Mouse (Mus musculus) spleen, embryonic (tissue): Measurements from ENCODE around the gene Rnf145.

Experiments used
- CTCF ChIA-PET: fragments of 350-600 bp; sonication (Branson Sonifier 250); formaldehyde crosslinking; loops from one replicate; lab custom pipeline; 2022; lab: Charles Lee

Gene Rnf145

GRCm38 (mm10) chr11:44612681-44613410, 94.1 kb downstream of the Rnf145 start:
- CTCF ChIA-PET = interaction anchor here (0.6 to 0.8 kb wide), 3 partner anchors 15 to 73 kb away, joined by 3 to 7 read pairs (median 4); no protein-coding TSS in a partner anchor

GRCm38 (mm10) chr11:44613411-44614180, 94.8 kb downstream of the Rnf145 start:
- CTCF ChIA-PET = interaction anchor here (0.6 to 0.7 kb wide), 3 partner anchors 14 to 410 kb away, joined by 4 to 8 read pairs (median 5); no protein-coding TSS in a partner anchor
